Mouse (Mus musculus) myocyte (in vitro differentiated cells): ENCODE results near the gene Gas7.

Experiments
- CEBPB ChIP-seq: IDR thresholded peaks from 2 replicates; pipeline ENCODE4 v1.6.1; 2011; ENCODE audit warnings: mild to moderate bottlenecking, moderate library complexity; ENCODE audit not compliant: poor library complexity, insufficient read depth, severe bottlenecking
- E2F4 ChIP-seq: IDR thresholded peaks from one replicate; pipeline ENCODE4 v1.6.1; 2011; ENCODE audit warnings: mild to moderate bottlenecking, control low read depth, moderate library complexity; ENCODE audit not compliant: insufficient read depth
- MAX ChIP-seq: IDR thresholded peaks from one replicate; pipeline ENCODE4 v1.6.1; 2011; ENCODE audit warnings: low read depth, mild to moderate bottlenecking, control low read depth
- MYOG ChIP-seq, 3 experiments: IDR thresholded peaks; one replicate each; pipeline ENCODE4 v1.6.1; 2011; ENCODE audit warnings: control low read depth in 2 of 3, low read depth in 2 of 3, mild to moderate bottlenecking in 2 of 3; ENCODE audit not compliant: insufficient read length in 2 of 3, control insufficient read depth in 1 of 3, insufficient read depth in 1 of 3
- POLR2A ChIP-seq: IDR thresholded peaks from one replicate; pipeline ENCODE4 v1.6.1; 2011; ENCODE audit warnings: low read depth, mild to moderate bottlenecking, control low read depth, moderate library complexity; ENCODE audit not compliant: insufficient read length
- SRF ChIP-seq: IDR thresholded peaks from one replicate; pipeline ENCODE4 v1.6.1; 2011; ENCODE audit warnings: low read depth; ENCODE audit not compliant: control insufficient read depth, insufficient read length
- TCF12 ChIP-seq: IDR thresholded peaks from one replicate; pipeline ENCODE4 v1.6.1; 2011; ENCODE audit warnings: mild to moderate bottlenecking, control low read depth; ENCODE audit not compliant: poor library complexity, insufficient read depth, severe bottlenecking
- USF1 ChIP-seq: IDR thresholded peaks from one replicate; pipeline ENCODE4 v1.6.1; 2011; ENCODE audit warnings: low read depth, mild to moderate bottlenecking, control low read depth, moderate library complexity

DNA sequence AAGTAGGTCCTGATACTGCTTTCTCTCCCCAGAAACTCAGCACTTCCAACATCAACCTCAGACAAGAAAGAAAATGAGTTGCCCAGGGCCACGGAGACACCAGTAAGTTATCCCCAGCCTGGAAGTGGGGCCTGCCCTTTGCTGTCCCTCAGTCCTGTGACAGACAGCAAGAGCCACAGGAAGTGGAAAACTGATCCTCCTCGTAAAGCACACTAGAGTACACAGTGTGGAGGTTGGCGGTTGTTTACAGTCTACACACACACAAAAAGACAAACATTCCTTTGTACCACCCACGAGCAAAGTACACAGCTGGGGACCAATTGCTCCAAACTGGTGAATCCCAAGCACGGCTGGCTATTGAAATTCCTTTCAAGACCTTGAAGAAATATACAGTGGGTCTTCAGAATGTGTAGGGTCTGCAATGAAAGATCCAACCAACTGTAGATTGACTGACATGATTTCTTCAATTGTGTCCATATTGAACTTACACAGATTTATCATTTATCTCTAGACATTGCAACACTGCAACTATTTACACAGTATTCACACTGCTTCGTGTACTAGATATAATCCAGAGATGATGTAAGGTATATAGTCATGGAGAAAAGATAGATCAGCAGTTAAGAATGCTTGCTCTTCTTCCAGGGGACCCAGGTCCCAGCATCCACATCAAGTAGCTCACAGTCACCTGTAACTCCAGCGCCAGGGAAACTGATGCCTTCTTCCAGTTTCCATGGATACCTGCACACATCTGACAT lies 267.3 kb downstream of the Gas7 start:
- TF ChIP-seq POLR2A (no peak), TCF12 (no peak), MYOG (IDR thresholded peaks at IDR 0.05; ENCODE audit: control insufficient read depth in 1 of 3, insufficient read depth in 1 of 3, insufficient read length in 2 of 3, low read depth in 2 of 3) (no peak), MAX (no peak), USF1 (no peak), E2F4 (no peak), CEBPB (no peak), SRF (no peak)
